Mouse (Mus musculus) layer of hippocampus, postnatal 36 days (tissue): ENCODE results near the gene Syn3. TPM values are rescaled to one million over a fixed set of nuclear protein-coding genes. Genes with fewer than 3 reads are reported as not detected.
"Not testable (repeated sequence)": the region's sequence is repeated elsewhere in the genome, so short reads cannot be mapped to it uniquely, and the experiment has no call there.

Experiments used
- DNase-seq, 2 experiments: peaks; one replicate each; pipeline ENCODE4 v3.0.0; 2022
- total RNA-seq, 2 experiments: library from RNA; stranded (reverse); gene quantifications; 2 replicates each; pipeline ENCODE4 v1.2.3; 2021

The Syn3 gene
- total RNA-seq, 2 experiments from 2014 or later: 18.8 to 21.4 TPM

DNA sequence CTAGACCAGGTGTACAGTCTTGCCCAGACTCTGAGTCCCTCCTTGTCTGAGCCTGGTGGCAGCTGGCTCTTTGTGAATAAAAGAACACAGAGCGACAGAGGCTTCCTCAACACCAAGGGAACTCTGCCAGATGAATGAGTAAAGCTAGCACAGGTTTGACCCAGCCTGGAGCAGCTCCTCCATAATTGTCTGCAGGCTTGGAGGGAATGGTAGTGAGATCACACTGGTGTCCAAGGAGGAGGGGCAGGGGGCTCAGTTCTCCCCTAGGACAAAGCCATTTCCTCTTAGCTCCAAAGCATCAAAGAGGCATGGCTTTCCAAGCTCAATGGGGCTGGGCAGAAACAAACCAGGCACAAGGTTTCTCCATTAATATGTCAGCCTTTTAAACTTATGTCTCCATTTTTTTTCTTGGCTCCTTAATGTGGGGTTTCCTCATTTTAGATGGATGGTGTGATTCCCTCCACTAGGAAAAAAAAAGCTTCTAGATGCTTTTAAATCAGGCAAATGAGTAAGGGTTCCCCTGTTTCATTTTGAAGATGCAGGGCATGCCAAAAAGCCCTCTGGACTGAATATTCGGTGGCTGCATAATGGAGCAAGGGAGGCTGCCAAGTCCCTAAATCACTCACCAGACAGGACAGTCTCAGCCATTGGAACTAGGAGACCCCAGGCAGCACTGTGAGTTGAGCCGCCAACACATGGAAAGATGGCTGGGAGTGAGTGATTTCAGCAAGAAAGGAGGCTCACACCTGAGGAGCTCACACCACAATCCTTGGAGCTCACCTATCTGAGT, 349.5 kb downstream of the Syn3 start:
- DNase-seq: no peak

DNA sequence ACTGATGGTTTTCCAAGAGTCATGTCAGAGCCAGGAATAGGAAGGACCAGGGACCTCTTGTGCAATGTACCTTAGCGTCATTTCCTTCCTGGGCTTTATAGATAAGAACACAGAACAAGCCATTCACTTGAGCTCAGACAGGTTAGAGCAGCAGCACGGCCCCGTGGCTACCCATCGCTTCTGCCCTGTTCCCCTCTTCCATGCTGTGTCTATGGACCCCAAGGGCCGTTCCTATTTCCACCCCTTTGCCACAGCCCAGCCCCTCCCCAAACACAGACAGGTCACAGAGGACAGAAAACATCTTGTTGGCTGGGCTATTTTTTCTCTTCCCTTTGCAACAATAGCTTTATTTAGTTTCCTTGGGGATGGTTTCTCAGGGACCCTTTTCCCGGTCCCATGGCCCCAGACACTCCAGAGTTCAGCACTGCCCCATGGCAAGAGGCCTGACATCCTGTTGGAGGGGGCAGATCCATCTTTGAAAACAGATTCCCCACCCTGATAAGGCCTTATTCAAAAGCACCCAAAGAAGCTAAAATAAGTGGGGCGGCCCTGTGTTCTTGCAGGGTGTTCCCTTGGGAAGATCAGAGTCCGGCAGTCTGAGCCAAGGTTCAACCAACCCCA, 359.5 kb downstream of the Syn3 start:
- no peak for DNase-seq

DNA sequence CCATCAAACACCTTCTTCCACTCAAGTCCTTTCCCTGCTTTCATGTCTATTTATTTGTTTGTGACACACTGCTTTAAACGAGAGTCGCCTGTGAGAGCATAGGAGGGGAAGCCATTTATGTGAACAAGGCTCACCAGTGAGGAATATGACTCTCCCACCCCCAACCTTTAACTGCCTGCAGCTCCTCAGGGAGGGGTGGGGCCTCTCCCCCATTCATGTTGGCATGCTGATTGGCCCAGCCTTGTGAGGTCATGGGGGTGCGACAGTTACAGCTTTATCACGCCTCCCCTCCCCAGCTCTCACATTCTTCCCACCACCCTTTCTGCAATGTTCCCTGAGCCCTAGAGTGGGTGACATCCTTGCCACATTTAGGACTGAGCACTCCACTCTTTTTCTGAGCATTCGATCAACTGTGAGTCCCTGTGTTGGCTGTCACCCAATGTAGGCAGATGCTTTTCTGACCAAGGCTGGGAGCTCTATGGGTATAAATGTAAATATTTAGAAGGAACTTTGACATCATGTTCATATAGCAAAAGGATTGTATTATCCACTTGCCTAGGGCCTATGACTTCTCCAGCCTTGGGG, 361.0 kb downstream of the Syn3 start:
- no peak for DNase-seq

DNA sequence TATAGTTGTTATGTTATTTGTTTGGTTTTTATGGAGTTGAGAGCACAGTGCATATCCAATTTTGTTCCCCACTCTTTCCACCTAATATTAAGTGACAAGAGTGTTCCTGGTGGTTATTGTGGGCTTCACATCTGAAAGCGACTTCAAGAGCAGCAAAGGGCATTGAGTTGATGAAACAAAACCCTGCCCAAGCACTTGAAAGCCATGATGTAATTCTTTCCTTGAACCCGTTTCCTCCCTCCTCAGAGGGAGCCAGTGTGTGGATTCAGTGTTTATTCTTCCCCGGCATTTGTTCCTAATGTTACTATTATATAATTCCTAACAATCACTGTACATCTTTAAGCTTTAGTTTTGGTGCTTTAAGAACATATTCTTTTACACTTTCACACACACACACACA, 361.6 kb downstream of the Syn3 start:
- no peak for DNase-seq

DNA sequence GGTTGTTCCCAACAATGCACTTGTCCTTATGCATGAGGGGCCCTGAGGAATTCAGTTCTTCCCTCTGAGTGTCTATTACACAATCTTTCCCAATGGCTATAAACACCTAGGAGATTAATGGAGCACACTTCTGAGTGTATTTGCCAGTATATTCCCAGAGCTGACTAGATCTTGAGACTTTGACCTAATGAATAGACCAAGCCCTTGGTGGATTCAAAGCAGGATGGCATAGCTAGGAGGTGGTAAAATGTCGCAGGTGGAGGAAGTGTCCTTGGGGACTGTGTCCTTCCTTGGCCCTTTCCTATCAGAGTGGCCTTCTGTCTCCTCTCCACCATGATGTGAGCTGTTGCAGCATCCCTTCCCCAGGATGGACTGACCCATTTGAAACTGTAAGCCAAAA, 362.4 kb downstream of the Syn3 start:
- DNase-seq: no peak

DNA sequence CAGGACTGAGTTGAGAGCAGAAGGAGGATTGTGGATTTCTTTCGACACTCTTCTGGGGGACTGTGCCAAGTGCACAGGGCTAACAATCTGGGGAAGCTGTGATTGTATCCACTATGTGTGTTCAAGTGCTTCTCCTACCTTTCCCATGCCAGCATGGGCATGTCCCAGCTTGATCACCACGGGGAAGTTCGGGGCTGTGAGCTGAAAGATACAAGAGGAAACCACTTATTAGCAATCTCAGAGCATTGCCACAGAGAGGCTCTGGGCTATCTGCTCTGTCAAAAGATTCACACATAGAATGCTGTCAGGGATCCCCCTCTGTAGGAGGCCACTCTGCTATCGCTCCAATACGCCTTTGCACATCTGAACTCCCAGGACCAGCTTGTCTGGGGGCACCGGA, 363.8 kb downstream of the Syn3 start:
- no peak for DNase-seq

DNA sequence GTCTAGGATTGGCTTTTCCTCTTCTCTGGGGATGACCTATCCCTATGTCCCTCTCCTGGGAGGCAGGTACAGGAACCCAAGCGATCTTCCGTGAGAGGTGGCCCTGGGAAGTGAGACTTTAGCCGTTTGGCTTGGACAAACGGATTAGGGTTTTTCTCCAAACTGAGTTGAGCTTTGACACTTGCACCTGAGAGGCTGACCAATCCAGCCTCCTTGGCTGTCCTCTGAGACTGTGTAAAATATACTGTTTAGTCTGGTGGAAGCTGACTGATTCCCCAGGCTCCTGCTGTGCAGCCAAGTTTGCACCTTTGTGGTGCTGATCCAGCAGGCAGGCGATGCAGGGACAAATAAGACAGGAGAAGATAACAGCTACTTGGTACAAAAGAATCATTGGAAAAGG, 364.4 kb downstream of the Syn3 start:
- no peak for DNase-seq

DNA sequence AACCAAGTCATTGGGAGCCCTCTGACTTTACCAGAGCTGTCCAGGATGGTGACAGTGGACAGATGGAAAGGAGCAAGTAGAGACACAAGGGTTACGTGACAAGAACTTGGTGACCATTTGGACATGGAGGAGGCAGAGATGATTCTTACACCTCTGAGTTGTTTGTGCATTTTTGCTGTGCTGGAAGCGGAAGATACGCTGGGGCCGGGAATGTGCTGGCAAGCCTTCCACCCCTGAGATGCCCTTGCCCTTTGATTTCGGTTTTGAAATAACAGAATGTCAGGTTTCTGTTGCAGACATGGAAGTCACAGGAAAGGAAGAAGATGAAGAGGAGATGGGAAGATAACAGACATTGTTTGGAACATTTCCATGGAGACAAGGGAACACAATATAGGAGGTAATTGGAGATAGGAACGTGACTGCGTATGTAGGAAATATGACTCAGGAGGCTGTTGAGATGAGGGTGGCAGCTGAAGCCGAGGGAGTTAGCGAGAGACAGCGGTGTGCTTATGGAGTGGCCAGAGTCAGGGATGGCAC, 366.2 kb downstream of the Syn3 start:
- DNase-seq: no peak

DNA sequence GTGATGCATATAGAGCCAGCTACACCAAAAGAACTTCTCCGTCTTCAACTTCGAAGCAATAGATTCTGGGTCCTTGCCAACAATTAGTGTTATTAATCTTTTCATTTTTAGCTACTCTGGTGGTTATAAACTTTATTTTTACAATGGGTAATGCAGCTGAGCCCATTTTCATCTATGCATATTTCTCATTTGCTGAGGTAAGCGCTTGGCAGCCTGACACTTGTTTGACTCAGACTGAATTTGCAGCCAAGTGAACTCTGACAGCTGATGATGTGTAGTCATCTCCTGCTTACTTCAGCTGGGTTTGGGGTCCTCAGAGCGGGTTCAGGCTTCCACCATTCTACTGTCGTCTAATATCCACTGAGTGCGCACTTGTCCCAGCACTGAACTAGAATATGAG, 369.6 kb downstream of the Syn3 start:
- DNase-seq: no peak

DNA sequence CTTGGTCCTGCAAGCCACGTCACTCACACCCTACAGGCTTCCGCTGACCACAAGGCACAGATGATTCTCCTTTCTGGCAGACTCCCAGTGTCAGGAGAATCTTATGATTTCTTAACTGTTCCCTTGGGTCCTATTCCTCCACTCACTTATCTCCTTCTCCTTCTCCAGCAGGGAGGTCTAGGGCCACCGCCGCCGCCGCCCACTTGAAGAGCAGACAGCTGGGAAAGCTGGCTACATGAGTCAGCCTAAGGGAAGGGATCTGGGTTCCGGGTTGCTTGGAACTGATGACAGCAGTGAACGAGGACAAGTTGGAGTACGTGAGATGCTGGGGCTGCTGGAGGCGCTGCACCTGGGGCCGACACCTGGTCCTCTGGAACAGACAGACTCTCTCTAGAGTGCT, 372.2 kb downstream of the Syn3 start:
- no peak for DNase-seq

DNA sequence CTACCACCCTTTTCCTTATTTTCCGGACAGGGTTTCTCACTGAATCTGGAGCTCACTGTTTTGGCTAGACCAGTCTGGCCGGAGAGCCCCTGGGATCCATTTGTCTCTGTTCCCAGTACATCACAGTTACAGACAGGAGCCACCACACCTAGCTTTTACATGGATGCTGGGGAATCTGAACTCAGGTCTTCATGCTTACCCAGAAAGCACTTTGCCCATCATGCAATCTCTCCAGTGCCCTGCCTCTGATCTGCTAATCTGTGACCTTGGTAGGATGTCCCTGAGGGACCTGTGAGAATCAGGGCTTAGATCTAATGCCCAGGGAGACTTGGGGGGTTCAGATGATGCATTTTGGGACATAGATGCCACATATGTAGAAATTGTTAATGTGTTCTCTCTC, 373.3 kb downstream of the Syn3 start:
- DNase-seq: no peak

DNA sequence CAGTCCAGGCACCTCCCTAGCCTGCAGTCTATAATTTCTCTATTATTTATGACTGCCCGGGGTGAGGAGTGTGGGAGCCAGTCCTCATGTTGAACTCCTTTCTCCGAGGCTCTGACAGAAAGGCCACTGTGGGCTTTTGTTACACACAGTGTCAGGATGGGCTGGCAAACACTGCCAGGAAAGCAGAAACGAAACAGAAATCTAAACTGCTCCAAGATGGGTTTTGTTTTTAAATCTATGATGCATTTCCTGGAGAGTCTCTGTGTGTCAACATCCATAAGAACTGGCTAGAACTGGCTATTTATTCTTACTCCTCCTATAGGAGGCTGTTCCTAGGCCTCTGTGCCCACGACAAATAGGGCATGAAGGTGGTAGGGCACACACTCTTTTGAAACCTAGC, 374.6 kb downstream of the Syn3 start:
- DNase-seq: no peak

DNA sequence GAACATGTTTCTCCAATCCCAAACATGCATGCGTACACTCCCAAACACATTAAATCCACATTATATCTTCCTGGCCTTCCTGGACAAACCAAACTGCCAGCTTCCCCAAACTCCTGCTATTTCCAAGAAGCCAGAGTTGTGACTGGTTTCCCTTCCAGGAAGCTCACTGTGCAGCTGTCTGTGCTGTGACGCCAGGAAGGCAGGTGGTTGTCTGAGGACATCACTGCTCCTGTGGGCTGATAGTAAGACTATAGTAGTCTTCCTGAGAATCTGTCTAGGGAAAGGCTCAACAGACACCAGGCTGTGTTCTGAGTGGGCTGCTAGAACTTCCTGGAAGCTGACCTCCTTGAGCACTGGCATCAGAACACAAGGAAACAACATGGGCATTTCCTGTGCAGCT, 375.5 kb downstream of the Syn3 start:
- no peak for DNase-seq

DNA sequence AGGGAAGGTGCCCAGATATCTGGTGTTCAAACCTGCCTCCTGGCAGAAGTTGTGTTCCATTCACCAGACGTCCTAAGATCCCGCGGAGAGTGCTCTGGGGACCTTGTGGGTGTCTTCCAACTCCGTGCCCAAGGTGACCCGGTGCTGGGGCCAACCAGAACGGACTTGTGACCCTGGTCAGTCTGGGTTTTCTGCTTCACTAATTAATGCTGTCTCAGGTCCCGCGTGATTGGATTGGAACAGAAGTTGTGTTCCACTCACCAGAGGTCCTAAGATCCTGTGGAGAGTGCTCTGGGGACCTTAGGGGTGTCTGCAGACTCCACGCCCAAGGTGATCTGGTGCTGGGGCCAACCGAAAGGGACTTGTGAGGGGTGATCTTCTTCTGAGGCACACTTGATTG, 376.2 kb downstream of the Syn3 start:
- DNase-seq: not testable (repeated sequence)

DNA sequence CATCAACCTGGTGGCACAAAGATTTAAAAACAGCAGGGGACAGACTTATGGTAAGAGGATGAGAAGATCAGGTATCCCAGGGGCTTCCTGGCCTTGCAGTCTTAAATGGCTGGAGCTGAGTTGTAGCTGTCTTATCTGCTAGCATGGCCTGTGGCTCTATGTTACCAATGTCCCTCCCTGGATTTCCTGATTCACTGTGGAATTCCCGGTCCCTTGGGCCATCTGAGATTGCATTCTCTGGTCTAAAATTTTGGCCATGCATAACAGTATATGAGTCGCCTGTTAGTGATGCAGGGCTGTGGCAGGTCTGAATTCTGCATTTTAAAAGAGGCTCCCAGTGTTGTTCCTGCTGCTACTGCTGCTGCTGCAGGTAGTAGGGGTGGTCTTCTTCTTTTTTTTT, 382.4 kb downstream of the Syn3 start:
- DNase-seq: no peak

DNA sequence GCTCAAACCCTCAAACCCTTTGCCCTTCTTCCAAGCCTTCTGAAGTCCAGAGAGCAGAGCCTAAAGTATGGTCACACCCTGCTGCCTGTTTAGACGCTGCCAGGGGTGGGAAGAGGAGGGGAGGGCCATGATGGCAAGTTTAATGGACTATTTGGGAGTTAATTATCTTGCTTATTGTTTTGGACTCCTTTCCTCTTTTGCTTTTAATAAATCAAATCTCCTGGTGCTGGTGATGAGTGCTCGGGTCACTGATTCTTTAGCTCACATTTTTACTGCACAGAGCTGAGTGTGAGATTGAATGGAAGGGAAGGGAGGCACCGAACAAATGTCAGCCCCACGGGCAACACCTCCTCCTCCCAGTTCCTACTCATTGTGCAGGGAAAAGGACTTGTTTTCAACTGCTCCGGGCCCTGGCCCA, 384.3 kb downstream of the Syn3 start:
- no peak for DNase-seq

DNA sequence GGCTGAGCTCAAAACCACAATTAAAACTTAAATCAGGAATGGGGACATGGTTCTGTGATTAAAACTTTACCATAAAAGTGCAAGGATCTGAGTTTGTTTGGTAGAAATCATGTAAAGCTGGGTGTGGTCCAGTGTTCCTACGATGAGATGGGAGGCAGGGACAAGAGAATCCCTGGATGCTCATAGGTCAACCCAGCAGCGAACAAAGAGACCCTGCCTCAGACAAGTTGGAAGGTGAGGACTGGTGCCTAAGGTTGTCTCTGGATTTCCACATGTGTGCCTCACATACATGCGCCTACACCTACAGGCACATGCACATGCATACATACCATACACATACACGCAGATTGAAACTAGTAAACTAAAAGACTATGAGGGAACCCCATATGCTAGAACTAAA, 389.9 kb downstream of the Syn3 start:
- DNase-seq: no peak

DNA sequence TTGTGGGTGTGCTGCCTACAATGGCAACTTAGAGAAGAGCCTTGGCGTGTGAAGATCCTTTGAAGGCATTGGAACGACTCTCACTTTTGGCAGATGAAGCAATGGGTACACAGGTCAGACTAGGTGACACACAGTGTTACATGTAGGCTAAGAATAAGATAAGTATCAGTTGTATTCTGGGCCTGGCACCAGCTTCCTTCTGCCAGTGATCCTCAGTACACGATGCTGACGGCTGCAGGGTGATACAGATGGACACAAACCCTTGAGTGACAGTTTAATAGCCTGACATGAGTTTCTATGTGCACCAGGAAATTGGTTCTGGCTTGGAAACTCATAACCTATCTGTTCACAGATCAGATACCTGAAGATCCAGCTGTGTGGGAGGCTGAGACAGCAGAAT, 391.0 kb downstream of the Syn3 start:
- DNase-seq: no peak

DNA sequence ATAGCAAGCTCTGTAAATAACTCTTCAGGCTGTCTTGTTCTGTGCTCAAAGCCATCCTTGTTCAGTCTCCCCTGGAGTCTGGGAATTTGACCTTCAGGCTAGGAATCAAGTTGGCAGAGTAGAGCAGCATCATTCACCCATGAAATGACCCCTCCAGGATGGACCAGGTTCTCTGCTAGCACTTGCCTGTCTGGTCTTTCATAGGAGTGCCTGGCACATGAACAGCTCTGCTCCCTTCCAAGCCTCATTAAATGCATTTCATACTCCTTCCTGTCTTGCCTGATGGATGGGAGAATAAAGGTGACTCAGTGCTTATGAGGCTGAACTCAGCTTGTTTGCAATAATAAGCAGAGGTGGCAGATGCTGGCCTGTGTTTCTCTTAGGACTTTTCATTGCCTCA, 394.7 kb downstream of the Syn3 start:
- DNase-seq: no peak

DNA sequence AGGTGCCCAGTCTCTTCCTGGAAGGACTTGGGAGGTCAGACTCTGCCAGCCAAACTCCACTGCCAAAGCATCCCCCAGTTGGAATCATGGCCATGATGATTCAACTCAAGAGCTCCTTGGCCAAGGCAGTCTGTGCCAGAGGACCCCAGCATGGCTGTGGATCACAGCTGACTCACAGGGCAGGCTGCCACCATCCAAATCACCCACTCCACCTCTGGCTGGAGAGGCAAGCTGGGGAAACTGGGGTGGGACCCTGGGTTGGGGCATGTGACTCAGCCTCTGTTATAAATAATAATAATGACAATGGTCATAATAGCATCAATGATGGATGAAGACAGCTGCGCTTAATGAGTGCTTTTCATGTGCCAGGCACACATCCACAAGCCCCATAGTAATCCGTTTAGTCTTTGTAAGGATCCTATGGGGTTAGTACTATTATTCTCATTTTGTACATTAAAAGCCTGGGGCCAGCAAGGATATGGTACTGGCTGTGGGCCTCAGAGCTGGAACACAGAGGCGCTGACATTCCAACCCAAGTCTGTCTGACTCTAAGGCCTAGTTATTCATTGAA, 398.3 kb downstream of the Syn3 start:
- no peak for DNase-seq

DNA sequence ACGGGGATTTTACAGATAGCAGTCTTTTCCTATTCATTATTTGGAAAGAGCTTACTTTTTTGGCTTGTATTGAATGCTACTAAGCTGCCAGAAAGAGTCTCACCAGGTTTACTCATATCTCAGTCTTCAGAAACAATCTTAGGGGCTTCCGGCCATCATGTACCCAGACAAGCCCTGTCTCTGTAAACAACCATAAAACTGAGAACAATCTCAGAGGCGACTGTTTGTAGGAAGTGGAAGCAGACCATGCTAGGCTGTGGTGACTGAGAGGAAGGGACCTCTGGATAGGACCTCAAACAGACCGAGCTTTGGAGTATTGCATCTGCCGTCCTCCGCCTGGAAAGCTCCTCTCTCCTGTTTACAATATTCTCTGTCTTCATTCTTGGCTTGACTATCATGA, 400.3 kb downstream of the Syn3 start:
- no peak for DNase-seq

DNA sequence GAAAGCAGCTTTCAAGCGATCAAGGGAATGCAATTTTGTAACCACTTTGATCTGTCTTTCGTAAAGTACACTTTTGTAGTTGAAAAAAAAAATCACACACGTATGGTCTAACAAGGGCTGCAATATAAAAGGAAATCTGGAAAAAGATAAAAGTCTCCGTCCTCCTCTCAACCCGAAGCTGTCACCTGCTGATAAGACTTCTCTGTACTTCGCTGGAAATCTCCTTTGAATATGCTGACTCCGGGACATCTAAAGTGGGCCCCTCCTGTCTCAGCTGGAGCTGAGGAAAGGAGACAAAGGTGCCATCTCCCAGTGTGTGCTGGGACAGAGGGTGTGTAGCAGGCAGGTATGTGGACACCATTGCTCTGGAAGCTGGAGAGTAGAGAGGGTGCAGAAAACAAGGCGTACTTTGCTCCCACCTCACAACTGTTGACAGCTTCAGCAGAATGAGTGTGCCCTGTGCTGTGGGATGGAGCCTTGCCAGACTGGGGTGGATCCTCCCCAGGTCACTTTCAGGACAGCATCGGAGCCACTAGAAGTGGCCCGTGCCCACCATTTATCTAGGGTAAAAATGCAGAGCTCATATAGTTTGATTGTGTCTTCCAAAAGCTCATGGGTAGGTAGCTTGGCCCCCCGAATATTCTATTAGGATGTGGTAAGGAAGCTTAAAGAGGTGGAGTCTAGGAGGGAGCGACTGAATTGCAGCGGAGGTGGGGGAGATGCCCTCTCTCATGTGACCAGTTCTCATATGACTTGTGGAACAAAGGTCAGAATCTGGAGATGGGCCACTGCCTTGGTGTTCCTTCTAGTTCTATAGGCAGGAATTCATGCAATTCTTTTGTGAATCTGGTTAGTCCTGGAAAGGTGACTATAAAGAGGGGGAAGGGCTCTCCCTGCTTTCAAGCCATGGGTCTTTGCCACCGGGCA, 405.3 kb downstream of the Syn3 start:
- DNase-seq: no peak
